Mouse (Mus musculus) MN1 (cell line): ENCODE results near the gene Gan.

Source experiments
- DNase-seq: peaks from one replicate; pipeline ENCODE4 v3.0.0-alpha.2; 2016; ENCODE audit warnings: low spot score

Gene Gan

GRCm38 (mm10) chr8:117157769-117158091 is 205 bp upstream of the Gan start:
- DNase-seq, result peak; percentile 99

GRCm38 (mm10) chr8:117159031-117159430 is 1.1 kb downstream of the Gan start:
- peak; percentile 32 for DNase-seq

- DNase-seq, result no peak
Measured at GRCm38 (mm10) chr8:117164912-117165311, 7.0 kb downstream of the Gan start.

GRCm38 (mm10) chr8:117165542-117165941 is 7.6 kb downstream of the Gan start:
- no peak for DNase-seq

- no peak for DNase-seq
Measured at GRCm38 (mm10) chr8:117166515-117166914, 8.6 kb downstream of the Gan start.

- no peak for DNase-seq
Measured at GRCm38 (mm10) chr8:117167243-117167883, 9.4 kb downstream of the Gan start.

- DNase-seq, result no peak
Measured at GRCm38 (mm10) chr8:117168378-117168777, 10.4 kb downstream of the Gan start.

GRCm38 (mm10) chr8:117171826-117172225 is 13.9 kb downstream of the Gan start:
- DNase-seq, result no peak

GRCm38 (mm10) chr8:117172904-117173303 is 15.0 kb downstream of the Gan start:
- DNase-seq, result peak; percentile 93

- no peak for DNase-seq
Measured at GRCm38 (mm10) chr8:117173690-117174089, 15.8 kb downstream of the Gan start.

- DNase-seq, result no peak
Measured at GRCm38 (mm10) chr8:117174536-117174935, 16.6 kb downstream of the Gan start.

GRCm38 (mm10) chr8:117176308-117176707 is 18.4 kb downstream of the Gan start:
- DNase-seq, result no peak

- DNase-seq, result no peak
Measured at GRCm38 (mm10) chr8:117177236-117177635, 19.3 kb downstream of the Gan start.

- no peak for DNase-seq
Measured at GRCm38 (mm10) chr8:117178039-117178438, 20.1 kb downstream of the Gan start.

- DNase-seq, result no peak
Measured at GRCm38 (mm10) chr8:117178676-117179075, 20.7 kb downstream of the Gan start.

- no peak for DNase-seq
Measured at GRCm38 (mm10) chr8:117182746-117183145, 24.8 kb downstream of the Gan start.

GRCm38 (mm10) chr8:117183664-117184377 is 25.9 kb downstream of the Gan start:
- DNase-seq, result no peak

- no peak for DNase-seq
Measured at GRCm38 (mm10) chr8:117194355-117194754, 36.4 kb downstream of the Gan start.

- peak; percentile 41 for DNase-seq
Measured at GRCm38 (mm10) chr8:117196593-117196992, 38.7 kb downstream of the Gan start.

GRCm38 (mm10) chr8:117197551-117197950 is 39.6 kb downstream of the Gan start:
- no peak for DNase-seq

- DNase-seq, result peak; percentile 52
Measured at GRCm38 (mm10) chr8:117198141-117198935, 40.4 kb downstream of the Gan start.

GRCm38 (mm10) chr8:117199658-117200057 is 41.7 kb downstream of the Gan start:
- peak; percentile 54 for DNase-seq

- no peak for DNase-seq
Measured at GRCm38 (mm10) chr8:117200346-117200745, 42.4 kb downstream of the Gan start.
